Mouse (Mus musculus) megakaryocyte, embryonic 14.5 days (primary cell): Measurements from ENCODE around the gene Cep44. TPM values are rescaled to one million over a fixed set of nuclear protein-coding genes. Genes with fewer than 3 reads are reported as not detected.

Experiments
- H3K27me3 ChIP-seq: replicated peaks from 2 replicates; pipeline ENCODE3; 2012; ENCODE audit warnings: inconsistent platforms
- H3K36me3 ChIP-seq: replicated peaks from 2 replicates; pipeline ENCODE3; 2012; ENCODE audit warnings: low read length, inconsistent platforms, mixed read lengths
- H3K4me1 ChIP-seq: 2 replicates; pipeline ENCODE4 v1.6.1; 2012; ENCODE audit warnings: inconsistent platforms
- H3K4me3 ChIP-seq: replicated peaks from 2 replicates; pipeline ENCODE3; 2012; ENCODE audit warnings: moderate library complexity, mild to moderate bottlenecking, inconsistent platforms
- H3K9me3 ChIP-seq: 2 replicates; pipeline ENCODE4 v1.6.1; 2012; ENCODE audit warnings: inconsistent platforms
- FLI1 ChIP-seq: IDR thresholded peaks from 2 replicates; pipeline ENCODE4 v1.6.1; 2012; ENCODE audit warnings: low read length, inconsistent platforms, mixed read lengths
- GATA1 ChIP-seq: IDR thresholded peaks from 3 replicates; pipeline ENCODE4 v1.6.1; 2012; ENCODE audit warnings: mixed read lengths, low read length, inconsistent platforms, borderline replicate concordance
- polyA plus RNA-seq: library from polyadenylated mRNA; stranded (reverse); fragments of >175 nt; gene quantifications from 2 replicates; pipeline ENCODE4 v1.2.3, GENCODE M21; 2012; ENCODE audit warnings: low replicate concordance; ENCODE audit not compliant: insufficient read depth

Gene Cep44
- polyA plus RNA-seq, 1 experiment, result 2.8 TPM

GRCm38 (mm10) chr8:56501911-56502310 lies 48.9 kb downstream of the Cep44 start:
- no peaks in the 10 kb centered on the region for H3K27me3 ChIP-seq
- H3K4me1 ChIP-seq, result no peaks in the 10 kb centered on the region
- 0 out of 2 replicates have a peak, but pooled peaks cover 3% of the 10 kb centered on the region for H3K9me3 ChIP-seq
- TF ChIP-seq GATA1 (no peak), FLI1 (no peak)
- H3K36me3 ChIP-seq, result no peaks in the 10 kb centered on the region
- no peak overlapping the region for H3K4me3 ChIP-seq

GRCm38 (mm10) chr8:56489496-56489895 lies 61.4 kb downstream of the Cep44 start:
- Histone ChIP-seq H3K4me1 (no peaks in the 10 kb centered on the region), H3K36me3 (no peaks in the 10 kb centered on the region), H3K27me3 (no peaks in the 10 kb centered on the region), H3K4me3 (no peak overlapping the region), H3K9me3 (no peaks in the 10 kb centered on the region)
- no peak for TF ChIP-seq FLI1
- no peak for TF ChIP-seq GATA1

- Histone ChIP-seq H3K36me3 (no peaks in the 10 kb centered on the region), H3K27me3 (no peaks in the 10 kb centered on the region), H3K9me3 (no peaks in the 10 kb centered on the region), H3K4me3 (no peak overlapping the region), H3K4me1 (no peaks in the 10 kb centered on the region)
- TF ChIP-seq FLI1 (no peak), GATA1 (no peak)
Observed at GRCm38 (mm10) chr8:56486006-56486405, 64.8 kb downstream of the Cep44 start.

Other genes starting within 250 kb of the Cep44 start
- 2.9 and 6.6 TPM in 2 replicates for gene Fbxo8, start within 50 bp of the Cep44 start, polyA plus RNA-seq